Mouse (Mus musculus): ENCODE results near the gene 1810055G02Rik. TPM values are rescaled to one million over a fixed set of nuclear protein-coding genes. Genes with fewer than 3 reads are reported as not detected.

1810055G02Rik gene
- total RNA-seq, 2 experiments from 2014 or later = 10.8 to 12.6 TPM

DNA sequence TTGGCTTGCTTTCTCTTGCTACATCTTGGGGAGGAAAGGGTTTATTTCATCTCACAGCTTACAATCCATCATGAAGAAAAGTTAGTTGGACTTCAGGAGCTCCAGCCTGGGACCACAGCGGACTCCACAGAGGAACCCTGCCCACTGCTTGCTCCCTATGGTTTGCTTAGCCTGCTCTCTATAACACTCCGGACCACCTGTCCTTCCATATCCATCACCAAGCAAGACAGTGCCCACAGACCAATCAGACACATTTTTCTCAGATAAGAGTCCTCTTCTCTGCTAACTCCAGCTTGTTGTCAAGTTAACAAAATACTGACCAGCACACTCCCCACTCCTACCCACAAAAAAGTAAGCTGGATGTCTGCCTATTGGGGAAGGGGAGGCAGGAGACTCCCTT is 13.6 kb upstream of the 1810055G02Rik start:
- no peak for DNase-seq

DNA sequence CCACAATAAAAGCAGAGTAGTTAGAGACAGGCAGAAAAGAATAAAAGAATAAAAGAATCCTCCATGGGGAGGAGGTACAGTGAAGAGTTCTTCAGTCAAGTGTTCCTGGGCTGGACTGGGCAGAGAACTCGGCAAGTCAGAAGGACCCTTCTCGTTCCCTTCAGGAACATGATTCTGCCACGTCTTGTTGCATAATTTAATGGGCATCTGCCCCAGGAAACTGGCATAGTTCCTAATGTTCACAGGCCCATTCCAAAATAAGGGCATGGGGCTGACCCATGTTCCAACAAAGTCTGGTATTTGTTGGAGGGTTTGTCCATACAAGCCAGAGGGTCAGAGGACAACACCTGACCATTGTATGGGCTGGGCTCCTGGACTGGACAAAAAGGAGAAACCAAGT is 13.1 kb upstream of the 1810055G02Rik start:
- no peak for DNase-seq

DNA sequence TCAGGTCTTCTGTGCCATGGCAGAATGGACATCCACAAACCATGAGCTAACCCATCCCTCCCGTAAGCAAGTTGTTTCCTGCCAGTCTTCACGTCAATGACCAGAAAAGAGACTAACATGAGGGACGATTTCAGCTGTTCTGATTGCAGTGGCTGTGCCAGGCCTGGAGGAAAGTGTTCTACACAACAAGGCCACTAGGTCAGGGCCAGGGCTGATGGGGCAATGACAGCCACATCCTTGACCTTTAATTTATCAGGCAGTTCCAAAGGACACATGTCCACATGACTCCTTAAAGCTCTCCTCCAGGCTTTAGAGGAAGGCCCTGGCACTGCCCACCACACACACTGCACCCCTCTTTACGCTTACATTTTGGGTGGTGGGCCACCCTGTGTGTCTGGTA is 12.6 kb upstream of the 1810055G02Rik start:
- no peak for DNase-seq

DNA sequence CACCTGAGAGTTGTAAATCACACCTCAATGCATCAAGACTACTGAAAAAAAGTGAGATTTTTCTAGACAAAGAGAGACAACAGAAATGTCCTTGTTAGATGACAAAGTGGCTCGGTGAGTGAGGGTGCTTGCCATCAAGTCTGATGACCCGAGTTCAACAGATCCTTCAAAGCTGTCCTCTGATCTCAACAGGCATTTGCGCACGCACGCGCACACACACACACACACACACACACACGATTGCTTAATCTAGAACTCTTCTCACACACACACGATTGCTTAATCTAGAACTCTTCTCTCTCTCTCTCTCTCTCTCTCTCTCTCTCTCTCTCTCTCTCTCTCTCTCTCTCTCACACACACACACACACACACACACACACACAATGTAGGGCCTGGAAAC is 12.1 kb upstream of the 1810055G02Rik start:
- no peak for DNase-seq

GRCm38 (mm10) chr19:3698035-3698434 is 10.1 kb upstream of the 1810055G02Rik start:
- DNase-seq = no peak

DNA sequence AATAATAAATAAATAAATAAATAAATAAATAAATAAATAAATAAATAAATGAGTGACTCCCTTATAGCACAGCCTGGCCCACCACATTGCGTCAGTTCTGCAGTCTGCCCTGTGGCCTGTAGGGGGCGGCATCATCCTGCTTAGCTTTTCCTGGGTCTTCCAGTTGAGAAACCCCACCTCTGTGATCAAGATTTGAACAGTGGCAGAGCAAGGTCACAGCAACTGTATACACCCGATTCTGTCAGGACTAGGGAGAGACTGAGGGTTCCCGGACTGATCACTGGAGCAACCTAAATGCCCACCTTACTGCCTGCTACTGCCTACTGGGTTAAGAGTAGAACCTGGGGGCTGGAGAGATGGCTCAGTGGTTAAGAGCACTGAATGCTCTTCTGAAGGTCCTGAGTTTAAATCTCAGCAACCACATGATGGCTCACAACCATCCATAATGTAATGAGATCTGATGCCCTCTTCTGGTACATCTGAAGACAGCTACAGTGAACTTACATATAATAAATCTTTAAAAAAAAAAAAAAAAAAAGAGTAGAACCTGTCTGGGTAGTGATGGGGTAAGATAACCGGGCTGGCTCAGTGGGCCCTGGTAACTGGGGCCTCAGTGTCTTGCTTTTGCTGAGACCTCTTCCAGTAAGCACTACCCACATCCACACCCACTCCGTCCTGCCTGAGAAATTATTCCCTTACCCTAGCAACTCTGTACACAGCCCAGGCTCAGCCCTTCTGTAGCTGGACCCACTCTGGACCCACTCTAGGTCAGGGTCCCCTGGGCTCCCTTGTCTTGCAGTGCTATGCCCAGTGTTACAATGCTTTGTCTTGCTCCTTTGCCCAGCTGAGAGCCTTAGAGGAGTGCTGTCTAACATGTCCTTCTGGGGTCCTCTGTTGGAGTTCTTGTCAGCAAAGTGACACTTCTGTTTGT is 8.3 kb upstream of the 1810055G02Rik start:
- peak; percentile 78 for DNase-seq

- DNase-seq = no peak
These were observed 5.6 kb upstream of the 1810055G02Rik start for GRCm38 (mm10) chr19:3702460-3702859.

- no peak for DNase-seq
These were observed 1.8 kb upstream of the 1810055G02Rik start for GRCm38 (mm10) chr19:3706258-3706657.

- DNase-seq = no peak
These were observed 540 bp upstream of the 1810055G02Rik start for GRCm38 (mm10) chr19:3707553-3707952.

DNA sequence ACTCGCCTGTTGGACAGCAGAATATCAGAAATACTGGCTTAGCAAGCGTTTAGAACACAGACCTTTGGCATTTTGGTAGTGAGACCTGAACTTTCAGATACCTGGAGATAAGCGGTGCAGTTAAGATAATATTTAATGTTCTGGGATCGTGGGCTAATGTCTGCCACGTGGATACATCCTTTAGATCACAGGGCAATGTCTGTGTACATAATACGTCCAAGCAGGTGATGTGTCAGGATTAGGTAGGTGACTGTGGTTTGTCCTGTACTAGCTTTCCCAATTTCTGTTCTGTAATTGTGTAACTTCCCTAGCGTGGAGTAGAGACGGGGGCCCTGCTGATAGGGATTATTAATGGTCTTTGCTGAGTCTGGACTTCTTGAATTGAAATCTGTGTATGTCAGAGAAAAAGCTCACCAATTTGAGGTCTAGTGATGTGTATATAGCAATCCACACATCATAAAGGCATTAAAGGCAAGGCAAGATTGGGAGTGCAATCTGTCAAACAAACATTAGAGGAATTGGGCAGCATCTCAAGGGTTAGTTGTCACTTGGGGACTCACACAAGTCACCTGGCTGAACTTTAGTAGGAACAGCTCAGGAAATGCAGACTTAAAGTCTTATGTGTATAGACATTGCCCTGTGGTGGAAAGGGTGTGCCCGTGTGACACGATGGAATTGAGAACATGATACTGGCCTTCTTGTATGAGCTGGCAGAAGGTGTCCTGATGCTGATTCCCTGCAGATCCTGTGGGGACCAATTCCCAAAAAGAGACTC is 1.1 kb downstream of the 1810055G02Rik start:
- no peak for DNase-seq

DNA sequence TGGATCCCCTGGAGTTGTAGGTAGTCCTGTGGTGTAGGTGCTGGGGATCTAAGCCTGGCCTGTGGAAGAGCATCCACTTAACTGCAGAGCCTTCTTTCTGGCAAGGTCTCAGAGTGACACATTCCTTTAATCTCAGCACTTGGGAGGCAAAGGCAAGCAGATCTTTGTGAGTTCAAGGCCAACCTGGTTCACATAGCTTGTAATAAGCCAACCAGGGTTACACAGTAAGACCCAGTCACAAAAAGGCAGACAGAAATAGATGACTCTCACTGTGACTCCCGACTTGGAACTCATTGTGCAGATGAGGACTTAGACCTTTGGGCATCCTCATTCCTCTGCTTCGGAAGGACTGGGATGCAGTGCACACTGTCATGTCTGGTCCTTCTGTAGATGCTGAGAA is 2.3 kb downstream of the 1810055G02Rik start:
- no peak for DNase-seq

GRCm38 (mm10) chr19:3714381-3714780 is 6.3 kb downstream of the 1810055G02Rik start:
- DNase-seq = no peak

GRCm38 (mm10) chr19:3718481-3719361 is 10.6 kb downstream of the 1810055G02Rik start:
- DNase-seq = peak; percentile 35

DNA sequence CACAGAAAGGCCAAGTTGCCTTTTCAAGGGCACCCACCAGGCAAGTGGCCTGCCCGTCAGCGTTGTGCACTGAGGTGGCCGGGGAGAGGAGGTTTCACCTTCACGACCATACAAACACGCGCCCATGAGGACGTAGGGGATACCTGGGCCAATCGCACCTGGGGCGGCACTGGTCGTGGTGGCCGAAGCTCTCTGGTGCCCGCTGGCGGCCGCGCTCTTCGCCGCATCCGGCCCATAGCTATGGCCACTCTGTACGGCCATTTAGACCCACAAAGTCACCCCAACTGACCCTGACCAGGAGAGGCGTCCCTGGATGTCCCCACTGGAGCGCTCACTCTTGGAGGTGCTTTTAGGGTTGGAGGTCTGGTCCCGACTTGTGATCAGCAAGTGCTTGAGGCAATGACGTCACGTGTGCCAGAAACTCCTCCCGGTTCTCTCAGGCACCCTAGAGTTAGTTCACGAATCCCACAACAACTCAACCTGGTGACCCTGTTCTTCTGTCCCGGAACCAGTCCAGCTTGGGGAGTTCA is 11.3 kb downstream of the 1810055G02Rik start:
- peak; percentile 49 for DNase-seq

GRCm38 (mm10) chr19:3723170-3723569 is 15.1 kb downstream of the 1810055G02Rik start:
- DNase-seq = no peak

- DNase-seq = no peak
These were observed 15.8 kb downstream of the 1810055G02Rik start for GRCm38 (mm10) chr19:3723904-3724303.

DNA sequence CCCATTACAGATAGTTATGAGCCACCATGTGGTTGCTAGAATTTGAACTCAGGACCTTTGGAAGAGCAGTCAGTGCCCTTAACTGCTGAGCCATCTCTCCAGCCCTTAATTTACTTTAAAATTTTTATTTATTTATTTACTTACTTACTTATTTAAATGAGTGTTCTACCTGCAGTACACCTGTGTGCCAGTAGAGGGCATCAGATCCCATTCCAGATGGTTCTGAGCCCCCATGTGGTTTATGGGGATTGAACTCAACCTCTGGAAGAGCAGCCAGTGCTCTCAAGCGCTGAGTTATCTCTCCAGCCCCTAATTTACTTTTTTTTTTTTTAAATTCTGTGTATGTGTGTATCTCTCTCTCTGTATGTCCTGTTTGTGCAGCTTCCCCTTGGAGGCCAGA is 16.7 kb downstream of the 1810055G02Rik start:
- no peak for DNase-seq

GRCm38 (mm10) chr19:3728901-3729300 is 20.8 kb downstream of the 1810055G02Rik start:
- no peak for DNase-seq

GRCm38 (mm10) chr19:3730781-3731646 is 22.9 kb downstream of the 1810055G02Rik start:
- DNase-seq = no peak

GRCm38 (mm10) chr19:3736001-3736400 is 27.9 kb downstream of the 1810055G02Rik start:
- no peak for DNase-seq

- no peak for DNase-seq
These were observed 31.6 kb downstream of the 1810055G02Rik start for GRCm38 (mm10) chr19:3739650-3740049.
